Mouse (Mus musculus) cerebellum, adult 8-10 months (tissue): ENCODE data around the gene Pja2.
A peak's percentile ranks its signal among the peaks of the same experiment; 100 is the strongest.
"Not testable (repeated sequence)": the region's sequence is repeated elsewhere in the genome, so short reads cannot be mapped to it uniquely, and the experiment has no call there.

Source experiments
- DNase-seq: peaks from one replicate; pipeline ENCODE4 v3.0.0; 2022

The Pja2 gene

GRCm38 (mm10) chr17:64331898-64332769, at the start of gene Pja2:
TSS of gene Pja2 (minus strand) at chr17:64331916.
- DNase-seq, result peak; percentile 100

DNA sequence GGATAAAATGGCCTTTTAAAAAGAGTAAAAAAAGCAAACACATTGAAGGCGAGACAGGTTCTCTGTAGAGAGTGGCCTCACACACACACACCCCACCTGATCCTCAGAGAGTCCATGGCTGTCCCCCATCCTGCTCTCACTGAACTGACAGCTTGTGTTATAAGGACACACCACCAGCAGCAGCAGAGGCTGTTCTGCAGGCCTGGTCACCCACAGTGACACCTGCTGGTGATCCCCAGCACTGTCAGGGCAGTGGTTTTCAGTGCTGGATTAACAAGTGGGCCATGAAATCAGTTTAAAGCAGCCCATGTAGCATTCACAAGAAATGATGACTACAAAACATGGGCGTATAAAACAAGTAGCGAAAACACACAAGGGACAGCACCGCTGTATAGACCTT, 43.6 kb upstream of the Pja2 start:
- DNase-seq, result peak; percentile 74

DNA sequence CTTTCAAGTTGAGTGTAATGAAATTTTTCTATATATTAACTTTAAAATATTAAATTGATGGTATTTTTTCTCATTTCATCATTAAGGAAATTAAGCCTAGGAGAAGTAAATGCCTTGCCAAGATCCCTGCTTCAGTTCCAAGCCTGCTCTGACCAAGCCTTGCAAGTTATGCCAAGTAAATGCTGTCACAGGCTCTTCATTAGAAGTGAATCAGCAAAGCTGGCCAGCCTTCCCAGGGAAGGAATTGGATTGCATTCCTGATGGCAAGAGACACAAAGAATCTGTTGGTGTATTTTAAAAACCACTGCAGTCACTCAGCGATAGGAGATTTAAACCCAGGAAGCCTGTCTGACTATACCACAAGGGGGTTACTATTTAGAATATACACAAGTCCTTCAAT, 32.0 kb upstream of the Pja2 start:
- DNase-seq, result peak; percentile 24

- no peak for DNase-seq
These were observed 30.9 kb upstream of the Pja2 start for GRCm38 (mm10) chr17:64362570-64362969.

DNA sequence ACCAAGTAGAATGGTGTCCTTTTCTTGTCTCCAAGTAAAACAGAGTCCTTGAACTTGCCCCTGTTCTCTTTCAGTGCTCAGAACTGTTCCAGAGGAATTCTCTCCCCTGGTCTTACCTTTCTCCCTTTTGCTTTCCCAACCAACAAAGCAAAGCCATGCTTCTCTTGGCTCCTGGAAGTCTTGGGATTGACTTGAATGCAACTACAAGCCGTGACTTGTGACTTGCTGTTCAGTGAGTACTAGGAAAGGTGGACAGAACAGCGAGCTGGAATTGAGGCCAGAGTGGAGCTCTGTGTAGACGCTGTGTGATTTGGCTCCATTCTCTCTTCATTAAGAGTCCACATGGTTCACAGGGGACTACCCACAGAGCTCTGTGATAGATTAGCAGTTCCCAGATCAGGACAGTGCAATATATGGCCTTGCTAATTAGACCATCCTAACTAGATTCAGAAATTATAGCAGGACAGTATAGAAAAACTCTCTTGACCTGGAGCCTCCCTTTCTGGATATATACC, 30.3 kb upstream of the Pja2 start:
- DNase-seq, result peak; percentile 20

GRCm38 (mm10) chr17:64353940-64354339, 22.2 kb upstream of the Pja2 start:
- DNase-seq, result no peak

- DNase-seq, result no peak
These were observed 14.4 kb upstream of the Pja2 start for GRCm38 (mm10) chr17:64346135-64346534.

DNA sequence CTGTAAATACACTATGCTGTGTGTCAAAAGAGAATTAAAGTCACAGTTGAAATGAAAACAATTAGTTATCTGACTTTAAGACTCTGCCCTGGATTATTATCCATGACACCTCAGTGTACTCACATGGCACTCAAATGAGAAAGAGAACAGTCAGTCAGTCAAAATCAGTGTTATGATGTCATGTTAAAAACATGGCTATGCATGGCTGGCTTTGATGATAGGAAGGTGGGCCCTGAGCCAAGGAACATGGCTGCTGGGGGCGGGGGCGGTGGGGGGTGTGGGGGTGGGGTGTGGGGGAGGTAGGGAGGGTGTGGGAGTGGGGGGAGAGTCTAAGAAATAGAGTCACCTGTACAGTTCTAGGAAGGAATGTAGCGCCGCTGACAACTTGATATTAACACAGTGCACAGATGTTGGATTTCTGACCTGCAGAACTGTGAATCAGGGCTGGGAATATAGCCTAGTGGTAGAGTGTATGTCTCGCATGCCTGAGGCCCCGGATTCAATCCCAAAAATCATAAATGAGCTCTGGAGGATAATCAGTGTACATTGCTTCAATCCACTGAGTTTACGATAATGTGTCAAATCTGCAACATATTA, 13.0 kb upstream of the Pja2 start:
- no peak for DNase-seq

DNA sequence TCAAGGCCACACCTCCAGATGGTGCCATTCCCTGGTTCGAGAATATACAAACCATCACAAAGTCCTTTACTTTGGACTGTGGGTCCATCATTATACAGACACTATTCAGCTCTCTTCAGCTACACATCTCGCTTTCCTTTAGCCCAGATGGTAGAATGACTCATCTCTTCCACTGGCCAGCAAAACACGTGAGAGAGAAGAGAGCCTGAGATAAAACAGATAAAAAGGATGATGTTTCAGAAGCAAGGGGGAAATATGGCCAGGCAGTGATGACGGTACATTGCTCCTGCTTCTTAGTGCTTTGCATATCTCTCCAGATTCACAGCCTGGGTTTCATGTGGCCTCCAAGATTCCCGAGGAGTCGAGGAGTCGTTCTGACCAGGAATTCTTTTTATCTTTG, 10.0 kb upstream of the Pja2 start:
- DNase-seq, result no peak

DNA sequence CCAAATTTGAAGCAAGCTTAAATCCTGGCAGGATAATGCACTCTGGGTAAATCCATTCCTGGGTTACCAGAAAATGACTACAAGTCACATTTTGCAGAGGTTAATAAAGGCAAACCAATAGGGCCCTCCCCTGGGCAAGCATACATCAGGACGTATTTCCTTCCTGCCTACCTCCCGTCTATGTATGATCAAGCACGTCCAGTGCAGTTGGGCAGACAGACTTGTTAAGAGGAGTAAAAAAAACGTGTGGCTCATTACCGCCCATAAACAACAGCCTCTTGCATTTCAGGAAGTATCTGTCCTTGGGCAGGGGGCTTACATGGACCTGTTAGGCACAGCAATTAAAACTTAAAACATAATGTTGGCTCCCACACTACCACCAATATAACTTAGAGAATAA, 8.0 kb upstream of the Pja2 start:
- DNase-seq, result no peak

- DNase-seq, result no peak
These were observed 5.5 kb upstream of the Pja2 start for GRCm38 (mm10) chr17:64337220-64337619.

GRCm38 (mm10) chr17:64333956-64334355, 2.2 kb upstream of the Pja2 start:
- no peak for DNase-seq

DNA sequence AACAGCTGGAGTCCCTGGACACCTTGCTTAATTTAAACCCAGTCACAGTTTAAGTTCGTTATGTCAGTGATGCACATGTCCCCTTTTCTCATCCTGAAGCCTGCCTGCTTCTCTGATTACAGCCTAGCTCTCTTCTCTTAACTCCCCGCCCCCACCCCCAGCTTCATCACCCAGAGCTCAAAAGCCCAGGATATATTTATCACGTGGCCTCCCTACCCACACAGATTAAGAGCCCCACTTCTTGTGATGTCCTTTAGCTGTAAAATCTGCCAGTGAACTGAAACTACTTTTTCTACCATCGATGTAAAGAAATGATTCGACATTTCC, 1.0 kb upstream of the Pja2 start:
- no peak for DNase-seq

DNA sequence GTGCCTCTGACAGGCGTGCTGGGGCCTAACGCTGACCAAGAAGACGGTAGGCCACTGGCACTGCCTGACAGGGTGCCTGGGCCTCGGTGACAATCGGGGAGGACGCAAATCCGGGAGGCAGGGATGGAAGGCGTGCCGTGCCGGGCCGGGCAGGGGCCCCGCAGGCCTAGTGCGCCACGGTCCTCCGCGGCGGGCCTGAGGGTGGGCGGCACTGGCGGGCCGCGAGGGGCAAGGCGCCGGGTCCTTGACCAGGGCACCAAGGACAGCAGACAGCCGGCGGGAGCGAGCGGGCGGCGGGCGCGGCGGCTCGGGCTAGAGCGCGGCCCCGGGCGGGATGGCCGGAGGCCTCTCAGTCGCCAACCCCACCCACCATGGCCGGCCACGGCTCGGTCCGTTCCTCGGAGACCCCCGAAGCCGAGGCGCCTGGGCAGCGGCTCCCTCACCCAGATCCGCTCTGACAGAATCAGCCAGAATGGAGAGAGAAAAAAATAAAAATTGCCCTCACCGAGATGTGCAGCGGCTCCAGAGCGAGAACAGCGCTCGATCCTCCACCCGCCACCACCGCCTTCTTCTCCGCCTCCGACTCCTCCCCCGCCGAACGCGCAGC, 322 bp downstream of the Pja2 start:
- DNase-seq, result no peak

DNA sequence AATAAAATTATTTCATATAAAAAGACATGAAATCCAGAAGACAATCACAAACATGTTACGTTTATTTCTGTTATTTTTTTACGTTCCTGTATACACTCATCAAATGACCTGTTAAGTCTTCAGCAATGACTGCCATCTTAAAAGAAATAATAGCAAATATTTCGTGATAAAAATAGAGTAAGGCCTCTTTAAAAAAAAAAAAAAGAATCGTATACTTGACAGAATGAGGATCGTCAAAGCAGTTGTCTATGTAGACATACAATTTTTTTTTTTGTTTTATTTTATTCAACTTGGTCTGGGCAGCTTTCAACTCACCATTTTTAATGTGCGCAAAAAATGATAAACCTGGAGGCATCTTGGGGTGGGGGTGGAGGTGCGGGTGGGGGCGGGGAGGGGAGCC, 831 bp downstream of the Pja2 start:
- no peak for DNase-seq

GRCm38 (mm10) chr17:64324556-64324955, 7.2 kb downstream of the Pja2 start:
- no peak for DNase-seq

- DNase-seq, result no peak
These were observed 16.3 kb downstream of the Pja2 start for GRCm38 (mm10) chr17:64315428-64315827.

DNA sequence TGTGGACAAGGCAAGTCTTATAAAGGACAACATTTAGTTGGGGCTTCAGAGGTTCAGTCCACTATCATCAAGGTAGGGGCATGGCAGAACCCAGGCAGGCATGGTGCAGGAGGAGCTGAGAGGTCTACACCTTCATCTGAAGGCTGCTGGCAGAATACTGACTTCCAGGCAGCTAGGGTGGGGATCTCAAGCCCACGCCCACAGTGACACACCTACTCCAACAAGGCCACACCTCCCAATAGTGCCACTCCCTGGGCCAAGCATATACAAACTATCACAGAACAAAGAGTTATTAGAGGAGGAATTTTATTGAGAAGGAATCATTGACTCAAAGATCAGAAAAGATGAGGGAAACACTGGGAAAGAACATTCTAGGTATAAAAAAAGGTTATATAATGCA, 17.2 kb downstream of the Pja2 start:
- DNase-seq, result not testable (repeated sequence)

DNA sequence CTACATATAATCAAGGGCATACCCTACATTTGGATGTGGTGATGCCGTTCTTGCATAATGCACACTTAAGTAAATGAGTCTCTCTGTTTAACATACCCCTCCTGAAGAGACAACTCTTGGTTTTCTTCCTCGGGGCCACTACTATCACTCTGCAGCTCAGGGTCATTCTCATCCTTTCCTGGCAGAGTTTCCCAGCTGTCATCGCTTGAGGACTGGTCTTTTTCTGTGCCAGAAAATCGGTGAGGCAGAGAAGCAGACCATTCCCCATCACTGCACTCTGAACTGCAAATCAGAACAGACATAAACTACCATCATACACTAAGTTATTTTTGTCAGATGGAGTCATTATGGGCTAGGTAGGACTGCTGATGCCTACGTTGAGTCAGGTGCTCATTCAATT, 34.1 kb downstream of the Pja2 start:
- DNase-seq, result no peak

GRCm38 (mm10) chr17:64292740-64293139, 39.0 kb downstream of the Pja2 start:
- DNase-seq, result no peak

- DNase-seq, result no peak
These were observed 42.0 kb downstream of the Pja2 start for GRCm38 (mm10) chr17:64289684-64290083.

DNA sequence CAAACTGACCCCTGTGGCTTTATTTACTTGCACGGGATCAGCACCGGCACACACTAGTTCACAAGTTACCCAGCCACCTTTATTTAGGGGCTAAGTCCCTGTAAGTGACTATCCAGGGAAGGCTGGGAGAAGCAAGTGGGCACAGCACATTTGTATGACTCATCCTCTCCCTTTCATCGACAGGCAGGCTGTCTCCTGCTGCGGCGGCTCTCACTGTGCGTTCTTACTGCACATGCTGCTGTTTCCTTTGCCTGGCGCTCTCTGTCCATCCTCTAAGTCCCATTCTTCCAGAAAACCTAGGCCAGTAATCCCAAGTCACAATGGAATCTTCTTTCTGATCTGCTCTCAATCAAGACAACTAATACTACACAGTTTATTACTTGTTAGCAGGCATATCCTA, 43.7 kb downstream of the Pja2 start:
- DNase-seq, result peak; percentile 40

DNA sequence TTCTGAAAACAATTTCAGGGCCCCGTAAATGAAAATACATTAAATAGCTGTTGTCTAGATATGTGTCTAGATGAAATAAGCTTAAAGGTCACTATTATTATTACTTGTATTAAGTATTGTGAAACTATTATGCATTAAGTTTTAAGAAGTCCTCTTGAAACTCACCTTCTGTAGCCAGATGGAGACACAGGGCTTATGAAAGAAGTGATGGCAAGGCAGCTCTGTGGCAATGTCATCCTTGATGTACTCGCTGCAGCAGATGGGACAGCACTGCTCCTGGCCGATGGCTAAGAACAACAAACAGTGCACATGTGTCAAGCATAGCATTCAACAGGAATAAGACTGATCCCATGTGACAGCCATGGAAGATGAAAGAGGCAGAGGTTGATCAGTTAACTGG, 44.9 kb downstream of the Pja2 start:
- no peak for DNase-seq

DNA sequence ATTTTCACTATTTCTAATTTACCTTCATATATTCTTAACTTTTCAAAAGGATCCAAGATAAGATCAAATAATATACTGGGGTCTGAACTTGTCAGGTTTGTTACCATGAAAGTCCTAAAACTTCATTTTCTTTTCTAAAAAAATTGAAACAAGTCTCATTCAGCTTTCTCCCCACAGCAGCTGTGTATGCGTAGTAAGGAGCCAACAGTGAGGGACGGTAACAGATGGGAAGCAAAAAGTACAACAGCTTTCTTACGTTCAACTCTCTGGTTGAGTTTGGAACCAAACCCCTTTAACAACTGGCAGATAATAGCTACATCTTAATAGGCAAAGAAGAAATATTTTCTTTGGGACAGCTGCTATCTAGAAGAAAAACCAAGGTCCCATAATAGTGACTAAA, 50.3 kb downstream of the Pja2 start:
- not testable (repeated sequence) for DNase-seq
